Comparison of ENCODE assay signal across 8 mouse cellular contexts in the genomic region with DNA sequence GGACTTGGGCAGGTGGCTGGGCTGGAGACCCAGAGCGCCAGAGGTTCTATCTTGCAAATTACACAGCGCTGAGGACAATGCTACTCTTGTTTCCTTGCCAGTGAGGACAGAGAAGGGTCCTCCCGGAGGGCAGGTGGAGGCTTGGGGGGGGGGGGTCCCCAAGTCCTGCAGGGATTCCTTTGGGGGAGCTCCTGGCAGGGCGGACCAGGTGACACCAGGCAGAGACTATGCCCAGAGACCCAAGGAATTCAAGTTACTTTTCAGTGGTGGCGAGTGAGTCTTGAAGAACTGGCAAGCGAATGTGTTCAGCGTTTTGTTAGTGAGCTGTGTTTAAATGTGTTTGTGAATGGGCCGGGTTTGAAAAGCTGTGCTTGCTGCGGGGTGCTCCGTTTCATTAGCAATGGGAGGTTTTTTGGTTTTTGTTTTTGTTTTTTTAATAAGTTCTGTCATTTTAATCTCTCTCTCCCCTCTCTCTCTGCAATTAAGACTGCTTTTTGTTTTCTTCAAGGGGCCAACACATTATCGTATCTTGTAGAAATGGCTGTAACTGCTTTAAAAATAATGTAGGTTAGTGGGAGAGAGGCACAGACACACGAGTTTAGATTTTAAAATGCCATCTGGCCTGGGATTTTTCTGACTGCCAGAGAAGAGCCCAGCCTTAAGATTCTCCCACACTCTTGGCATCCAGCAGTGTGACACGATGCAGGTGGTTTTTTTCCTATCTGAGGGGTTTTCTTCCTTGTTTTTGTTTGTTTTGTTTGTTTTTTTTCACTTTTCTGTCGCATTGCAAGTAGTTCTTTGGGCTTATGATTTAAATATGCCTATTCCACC. TPM values are rescaled to one million over a fixed set of nuclear protein-coding genes. Genes with fewer than 3 reads are reported as not detected.
DNase-seq lines count a peak whose midpoint lies in the region; ATAC-seq and TF ChIP-seq lines count a peak whose summit lies in the region.

No protein-coding gene starts in this region.

- no peaks in the 10 kb centered on the region for H3K9me3 ChIP-seq in hindbrain, embryonic 12.5 days (replicated peaks)
- no peaks in the 10 kb centered on the region for H3K9me3 ChIP-seq in midbrain, embryonic 13.5 days

- H3K4me1 ChIP-seq in hindbrain, embryonic 12.5 days = peaks cover 7% of the 10 kb centered on the region
- H3K4me1 ChIP-seq in midbrain, embryonic 13.5 days (replicated peaks) = peaks cover 27% of the 10 kb centered on the region

- H3K27me3 ChIP-seq in hindbrain, embryonic 12.5 days = peaks cover 5% of the 10 kb centered on the region
- peaks cover 26% of the 10 kb centered on the region for H3K27me3 ChIP-seq in midbrain, embryonic 13.5 days

- WGBS in hindbrain, embryonic 12.5 days = 9% methylated on average over 14 of the region's 14 CpGs
- WGBS in midbrain, embryonic 13.5 days = 10% methylated on average over 14 of the region's 14 CpGs

- TF ChIP-seq CTCF in left cerebral cortex, adult 2 months (IDR thresholded peaks at IDR 0.05) = no peak

- peak overlapping the region; percentile 84 for H3K27ac ChIP-seq in left cerebral cortex, adult 2 months
- H3K27ac ChIP-seq in hindbrain, embryonic 12.5 days = no peak overlapping the region; the same call in 1 of the 2 replicates
- H3K27ac ChIP-seq in midbrain, embryonic 13.5 days = peak overlapping the region; percentile 91

- peak overlapping the region; percentile 95 for H3K4me2 ChIP-seq in hindbrain, embryonic 12.5 days (replicated peaks)
- H3K4me2 ChIP-seq in midbrain, embryonic 13.5 days (replicated peaks) = peak overlapping the region; percentile 98

- H3K36me3 ChIP-seq in hindbrain, embryonic 12.5 days = no peaks in the 10 kb centered on the region
- H3K36me3 ChIP-seq in midbrain, embryonic 13.5 days = no peaks in the 10 kb centered on the region

- intact Hi-C loops in left cerebral cortex, adult 2 months (cut with DNase I) = loop anchor here (1.0 to 2.0 kb wide), 2 partner anchors 75 to 107 kb away; no protein-coding TSS in a partner anchor
- intact Hi-C loops in left cerebral cortex, postnatal 4 days (cut with DNase I) = loop anchor here (10.0 kb wide), 1 partner anchor 135 kb away; no protein-coding TSS in a partner anchor

- H3K4me3 ChIP-seq in left cerebral cortex, adult 2 months = peak overlapping the region; percentile 77
- H3K4me3 ChIP-seq in hindbrain, embryonic 12.5 days = peak overlapping the region; percentile 72
- peak overlapping the region; percentile 75 for H3K4me3 ChIP-seq in midbrain, embryonic 13.5 days (replicated peaks)

- peak overlapping the region; percentile 81 for H3K9ac ChIP-seq in hindbrain, embryonic 12.5 days
- H3K9ac ChIP-seq in midbrain, embryonic 13.5 days (replicated peaks) = peak overlapping the region; percentile 93

- DNase-seq in cerebellum, adult 11 months = no peak
- peak; percentile 10 to 15 for DNase-seq in left cerebral cortex, adult 2 months (ENCODE audit: extremely low spot score in 1 of 2, low spot score in 2 of 2)
- DNase-seq in left cerebral cortex, postnatal 4 days = no peak
- no peak for DNase-seq in ovary, postnatal 14 days (ENCODE audit: low spot score)
- DNase-seq in spleen, postnatal 36 days (ENCODE audit: low spot score in 2 of 2) = no peak

- ATAC-seq in cerebellum, adult (ENCODE audit: insufficient number of reproducible peaks, low FRiP score, low TSS enrichment) = peak; percentile 13
- ATAC-seq in hindbrain, embryonic 12.5 days (ENCODE audit: low FRiP score) = peak; percentile 74; the same call in 1 of the 2 replicates
- ATAC-seq in midbrain, embryonic 13.5 days = peak; percentile 68; the same call in 1 of the 2 replicates

RNA-seq across cellular contexts. Expression of a gene that starts 1.1 kb away (rescaled TPM):
- 10 to 100 TPM; 57.1 to 59.7 TPM for total RNA-seq in left cerebral cortex, adult 2 months (2021)
- total RNA-seq in left cerebral cortex, postnatal 4 days (2021) = 100 to 1,000 TPM in 1 of 2 experiments, 10 to 100 TPM in 1; 97.6 to 108 TPM
- polyA plus RNA-seq in hindbrain, embryonic 12.5 days (2016; fragmentation: Nextera tagmentation; extraction: Ambion mirVana) = 46.8 and 53.8 TPM in 2 replicates
- 61.3 and 69.2 TPM in 2 replicates for polyA plus RNA-seq in midbrain, embryonic 13.5 days (2015; fragmentation: Nextera tagmentation; extraction: Ambion mirVana)

Comparison
In these comparisons a context has a peak if more than half of its experiments do, and no peak if none do; other contexts are left out.
1. DNase-seq: peak in left cerebral cortex, adult 2 months (2 of 2); none in cerebellum, adult 11 months (single experiment), left cerebral cortex, postnatal 4 days (single experiment), ovary, postnatal 14 days (single experiment) and spleen, postnatal 36 days (0 of 2).
2. ATAC-seq: peak in every context shown above with its lines; median percentile 74 in hindbrain, embryonic 12.5 days; 68 in midbrain, embryonic 13.5 days; 13 in cerebellum, adult.
3. Peak in every context shown above with its lines, with median percentiles within 50 percentile points of each other: H3K4me3 ChIP-seq.